9 mouse cellular contexts compared by ENCODE assay signal in the genomic region with DNA sequence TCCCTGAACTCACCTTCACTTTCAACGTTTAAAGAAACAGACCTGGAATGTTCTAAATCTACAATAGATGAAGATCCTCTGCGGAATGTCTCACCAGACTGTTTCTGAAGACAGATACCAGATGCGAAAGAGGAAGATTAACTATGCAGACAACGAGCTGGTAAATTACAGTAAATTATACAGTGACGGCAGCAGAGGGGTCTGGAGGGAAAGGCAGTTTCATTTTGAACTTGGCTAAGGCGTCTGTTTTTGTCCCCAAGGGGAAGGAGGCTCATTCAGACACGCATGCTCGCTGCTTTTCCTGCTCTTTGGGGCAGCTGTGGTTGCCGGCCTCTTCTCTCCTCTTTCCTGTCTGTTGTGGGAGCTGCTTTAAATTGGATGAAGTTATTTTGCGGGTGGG. TPM values are rescaled to one million over a fixed set of nuclear protein-coding genes. Genes with fewer than 3 reads are reported as not detected.
A peak's percentile ranks its signal among the peaks of the same experiment; 100 is the strongest.
DNase-seq lines count a peak whose midpoint lies in the region; ATAC-seq and TF ChIP-seq lines count a peak whose summit lies in the region.
"Had no signal": no experiment of that assay in that cellular context is flagged by ENCODE, and none has a peak within 500 bp of the region (broad histone marks: within the 10 kb centered on the region; RNA-seq: fewer than 3 reads in every experiment).

No protein-coding gene starts in this region.

- H3K27me3 ChIP-seq in forebrain, postnatal 0 days (ENCODE audit: insufficient read depth, low read length) = no peaks in the 10 kb centered on the region
- no peaks in the 10 kb centered on the region for H3K27me3 ChIP-seq in forebrain, embryonic 12.5 days
- H3K27me3 ChIP-seq: lung, embryonic 15.5 days had no signal

- WGBS in forebrain, postnatal 0 days = 41% methylated on average over 10 of the region's 10 CpGs
- 78% methylated on average over 10 of the region's 10 CpGs for WGBS in forebrain, embryonic 12.5 days

- H3K4me1 ChIP-seq in forebrain, postnatal 0 days (ENCODE audit: insufficient read depth) = peaks cover 5% of the 10 kb centered on the region; the same call in 1 of the 2 replicates
- no peaks in the 10 kb centered on the region for H3K4me1 ChIP-seq in forebrain, embryonic 12.5 days
- H3K4me1 ChIP-seq: lung, embryonic 15.5 days had no signal

- H3K4me3 ChIP-seq in forebrain, postnatal 0 days (ENCODE audit: low read depth, low read length) = no peak overlapping the region
- no peak overlapping the region for H3K4me3 ChIP-seq in forebrain, embryonic 12.5 days (replicated peaks)
- H3K4me3 ChIP-seq in layer of hippocampus, adult 2 months = no peak overlapping the region
- H3K4me3 ChIP-seq: lung, embryonic 15.5 days had no signal

- no peak overlapping the region for H3K27ac ChIP-seq in forebrain, postnatal 0 days (ENCODE audit: low read depth, low read length)
- no peak overlapping the region for H3K27ac ChIP-seq in forebrain, embryonic 12.5 days
- H3K27ac ChIP-seq in layer of hippocampus, adult 2 months = peak overlapping the region; percentile 46; the same call in 1 of the 2 replicates
- H3K27ac ChIP-seq: lung, embryonic 15.5 days had no signal

- TF ChIP-seq CTCF in forebrain, postnatal 0 days (IDR thresholded peaks at IDR 0.05; ENCODE audit: low read depth) = no peak
- TF ChIP-seq CTCF in layer of hippocampus, adult 2 months (conservative IDR thresholded peaks at IDR 0.05) = no peak

- DNase-seq in forebrain, postnatal 0 days = peak; percentile 32
- peak in 1 of 2 experiments; percentile 35 for DNase-seq in layer of hippocampus, adult 2 months (ENCODE audit: low spot score in 2 of 2)
- DNase-seq in layer of hippocampus, adult 9-10 months (ENCODE audit: low spot score) = no peak
- DNase-seq in brain, adult 2 months (ENCODE audit: low read depth, low spot score) = peak; percentile 12
- no peak for DNase-seq in left cerebral cortex, adult 8-10 months (ENCODE audit: low spot score in 2 of 2)

- peak overlapping the region; percentile 16; the same call in 1 of the 2 replicates for H3K4me2 ChIP-seq in forebrain, postnatal 0 days (ENCODE audit: low read depth)
- H3K4me2 ChIP-seq in forebrain, embryonic 12.5 days = no peak overlapping the region
- H3K4me2 ChIP-seq: lung, embryonic 15.5 days had no signal

- no peaks in the 10 kb centered on the region for H3K36me3 ChIP-seq in forebrain, postnatal 0 days (ENCODE audit: insufficient read depth)
- no peaks in the 10 kb centered on the region for H3K36me3 ChIP-seq in forebrain, embryonic 12.5 days (replicated peaks)
- H3K36me3 ChIP-seq: lung, embryonic 15.5 days had no signal

- no peak overlapping the region for H3K9ac ChIP-seq in forebrain, postnatal 0 days
- H3K9ac ChIP-seq in forebrain, embryonic 12.5 days = no peak overlapping the region
- H3K9ac ChIP-seq: lung, embryonic 15.5 days had no signal

- ATAC-seq in forebrain, postnatal 0 days = peak; percentile 77
- no peak for ATAC-seq in forebrain, embryonic 12.5 days (ENCODE audit: low FRiP score)
- peak; percentile 55 for ATAC-seq in megakaryocyte, adult 5-6 weeks (ENCODE audit: poor library complexity, severe bottlenecking)
- no peak; the same call in 1 of the 2 replicates for ATAC-seq in frontal cortex, adult (ENCODE audit: low TSS enrichment)

- H3K9me3 ChIP-seq in forebrain, postnatal 0 days (ENCODE audit: low read length) = no peaks in the 10 kb centered on the region
- H3K9me3 ChIP-seq in forebrain, embryonic 12.5 days = no peaks in the 10 kb centered on the region
- H3K9me3 ChIP-seq: lung, embryonic 15.5 days had no signal

RNA-seq across cellular contexts. Expression of a gene that starts 15.7 kb away (rescaled TPM):
- total RNA-seq in forebrain, postnatal 0 days (2014; rRNA removed) = 17.9 and 23.8 TPM in 2 replicates
- 1.8 and 2.5 TPM in 2 replicates for polyA plus RNA-seq in forebrain, postnatal 0 days (2015; fragmentation: Nextera tagmentation; extraction: Ambion mirVana)
- polyA plus RNA-seq in forebrain, embryonic 12.5 days (2016; fragmentation: Nextera tagmentation; extraction: Ambion mirVana) = 3.8 and 5.2 TPM in 2 replicates
- 10 to 100 TPM; 30.2 to 34.4 TPM for total RNA-seq in layer of hippocampus, adult 2 months (2021)
- total RNA-seq in megakaryocyte, adult 5-6 weeks (2015) = 2.3 and 4.1 TPM in 2 replicates
- total RNA-seq in megakaryocyte, adult 5-6 weeks (2017) = 3.3 TPM in 2 replicates
- total RNA-seq in left cerebral cortex, adult 8-10 months (2022) = 10 to 100 TPM; 28.9 to 39.7 (median 32.3) TPM

RNA-seq across cellular contexts. Expression of a gene that starts 34.2 kb away (rescaled TPM):
- 0.24 and 0.46 TPM in 2 replicates for total RNA-seq in forebrain, postnatal 0 days (2014; rRNA removed)
- polyA plus RNA-seq in forebrain, postnatal 0 days (2015; fragmentation: Nextera tagmentation; extraction: Ambion mirVana) = 0.58 and 0.96 TPM in 2 replicates
- polyA plus RNA-seq in forebrain, embryonic 12.5 days (2016; fragmentation: Nextera tagmentation; extraction: Ambion mirVana) = 0.97 and 1.4 TPM in 2 replicates
- total RNA-seq in layer of hippocampus, adult 2 months (2021) = 10 to 100 TPM; 22.2 to 23.5 TPM
- total RNA-seq in megakaryocyte, adult 5-6 weeks (2015) = not detected in 2 replicates
- not detected in 2 replicates for total RNA-seq in megakaryocyte, adult 5-6 weeks (2017)
- 10 to 100 TPM; 11.1 to 16.7 (median 13.9) TPM for total RNA-seq in left cerebral cortex, adult 8-10 months (2022)

Comparison
In these comparisons a context has a peak if more than half of its experiments do, and no peak if none do; other contexts are left out.
1. ATAC-seq: peak in forebrain, postnatal 0 days (single experiment) and megakaryocyte, adult 5-6 weeks (single experiment); none in forebrain, embryonic 12.5 days (single experiment) and frontal cortex, adult (single experiment).
2. DNase-seq: peak in forebrain, postnatal 0 days (single experiment) and brain, adult 2 months (single experiment); none in layer of hippocampus, adult 9-10 months (single experiment) and left cerebral cortex, adult 8-10 months (0 of 2).